Mouse (Mus musculus) liver (tissue): Measurements from ENCODE around the gene Bcl2l1.
A peak's percentile ranks its signal among the peaks of the same experiment; 100 is the strongest.

Experiments used
- DNase-seq: peaks from one replicate; pipeline ENCODE4 v3.0.0-alpha.2; 2020; ENCODE audit warnings: mixed read lengths

The Bcl2l1 gene

DNA sequence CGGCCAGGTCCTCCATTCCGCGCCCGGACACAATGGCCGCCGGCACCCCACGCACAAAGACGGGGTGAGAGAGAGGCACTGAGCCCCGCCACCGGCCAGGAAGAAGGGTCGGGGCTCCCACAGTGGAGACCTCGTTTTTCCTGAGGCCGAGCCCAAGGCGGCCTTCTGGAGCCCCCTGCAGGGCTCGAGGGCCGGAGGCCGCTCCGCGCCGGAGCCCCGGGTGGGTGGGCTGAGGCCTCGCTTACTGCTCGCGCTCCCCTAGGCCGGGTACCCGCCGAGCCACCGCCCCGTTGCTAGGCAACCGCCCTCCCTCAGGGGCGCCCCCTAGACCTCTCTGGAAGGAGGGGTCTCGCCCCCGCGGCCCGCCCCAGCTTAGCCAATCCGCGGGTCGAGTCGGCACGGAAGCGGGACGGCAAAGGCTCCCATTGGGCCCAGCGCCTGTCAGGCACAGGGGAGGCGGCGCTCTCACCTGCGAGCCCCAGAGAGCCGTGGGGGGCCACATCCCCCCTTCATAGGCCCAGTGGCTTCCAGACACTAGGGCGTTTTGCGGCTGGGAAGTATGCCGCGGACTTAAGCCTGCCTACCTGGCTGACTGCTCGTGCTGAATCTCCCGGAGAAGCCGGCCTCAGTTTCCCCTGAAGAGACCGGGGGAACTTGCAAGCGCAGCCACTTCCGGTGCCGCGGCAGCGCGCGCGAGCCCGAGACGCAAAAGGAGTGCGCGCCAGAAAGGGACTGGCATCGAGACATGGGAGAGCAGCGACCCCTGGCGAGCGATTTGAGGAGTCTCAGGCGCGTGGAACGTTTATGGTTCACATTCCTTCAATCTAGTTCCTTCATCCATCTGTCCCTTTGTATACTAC lies at the start of gene Bcl2l1:
Gene Bcl2l1 (minus strand): TSS at position 710 of the 860 bp plus-strand sequence.
- DNase-seq = peak; percentile 98

- DNase-seq = no peak
Measured at GRCm38 (mm10) chr2:152880898-152881297, 49.4 kb upstream of the Bcl2l1 start.

GRCm38 (mm10) chr2:152878239-152878638 lies 46.7 kb upstream of the Bcl2l1 start:
- DNase-seq = no peak

- no peak for DNase-seq
Measured at GRCm38 (mm10) chr2:152863346-152863745, 31.8 kb upstream of the Bcl2l1 start.

DNA sequence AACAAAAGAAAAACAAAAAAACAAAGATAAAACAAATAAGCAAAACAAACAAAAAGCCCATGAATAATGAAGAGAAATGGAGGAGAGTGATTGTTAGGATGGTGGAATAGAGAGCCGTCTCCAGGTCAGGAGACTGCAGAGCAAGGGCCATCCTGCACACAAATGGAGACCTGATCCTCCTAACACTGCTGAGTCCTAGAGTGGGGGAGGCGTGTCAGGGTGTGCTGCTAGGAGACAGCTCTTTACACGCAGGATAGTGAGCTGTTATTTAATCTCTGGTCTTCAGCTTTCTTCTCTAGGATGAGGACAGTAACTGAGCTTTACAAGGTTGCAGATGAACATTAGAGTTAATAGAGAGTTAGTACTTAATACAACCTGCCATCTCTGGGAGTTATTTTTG lies 31.1 kb upstream of the Bcl2l1 start:
- DNase-seq = no peak

GRCm38 (mm10) chr2:152861891-152862290 lies 30.4 kb upstream of the Bcl2l1 start:
- no peak for DNase-seq

DNA sequence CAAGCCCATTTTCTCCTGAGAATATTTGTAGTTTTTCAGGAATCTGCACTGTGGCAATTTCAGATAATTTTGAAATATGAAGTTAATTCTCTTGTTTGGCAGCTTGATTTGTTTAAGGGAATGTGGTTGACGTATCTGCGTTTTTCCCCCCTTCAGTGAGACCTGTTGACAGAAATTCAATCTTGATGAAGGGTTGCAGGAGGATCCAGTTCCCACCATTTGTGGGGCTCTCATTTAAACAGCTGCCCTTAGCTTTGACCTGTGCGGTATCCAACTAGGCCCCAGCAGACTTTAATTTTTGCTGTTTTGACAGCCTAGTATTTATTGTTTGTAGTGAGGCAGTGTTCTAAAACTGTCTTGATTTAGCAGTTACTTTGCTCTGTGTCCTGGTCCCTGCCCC lies 28.0 kb upstream of the Bcl2l1 start:
- no peak for DNase-seq

DNA sequence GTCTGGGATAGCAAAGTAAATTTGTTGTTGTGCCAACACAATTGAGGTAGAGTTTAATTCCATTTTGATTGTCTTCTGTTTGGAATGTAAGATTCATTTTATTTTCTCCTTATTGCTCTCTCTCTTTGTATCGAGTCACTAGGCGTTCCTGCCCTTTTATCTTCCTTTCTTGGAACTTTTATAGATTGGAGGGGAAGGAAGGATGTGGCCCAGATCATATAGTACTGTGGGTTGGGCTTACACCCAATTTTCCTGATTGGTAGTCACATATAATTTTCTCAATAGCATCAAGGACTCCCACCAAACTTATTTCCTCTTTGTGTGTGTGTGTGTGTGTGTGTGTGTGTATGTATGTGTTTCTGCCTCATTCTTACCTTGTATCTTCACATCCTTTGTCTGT lies 16.9 kb upstream of the Bcl2l1 start:
- no peak for DNase-seq

DNA sequence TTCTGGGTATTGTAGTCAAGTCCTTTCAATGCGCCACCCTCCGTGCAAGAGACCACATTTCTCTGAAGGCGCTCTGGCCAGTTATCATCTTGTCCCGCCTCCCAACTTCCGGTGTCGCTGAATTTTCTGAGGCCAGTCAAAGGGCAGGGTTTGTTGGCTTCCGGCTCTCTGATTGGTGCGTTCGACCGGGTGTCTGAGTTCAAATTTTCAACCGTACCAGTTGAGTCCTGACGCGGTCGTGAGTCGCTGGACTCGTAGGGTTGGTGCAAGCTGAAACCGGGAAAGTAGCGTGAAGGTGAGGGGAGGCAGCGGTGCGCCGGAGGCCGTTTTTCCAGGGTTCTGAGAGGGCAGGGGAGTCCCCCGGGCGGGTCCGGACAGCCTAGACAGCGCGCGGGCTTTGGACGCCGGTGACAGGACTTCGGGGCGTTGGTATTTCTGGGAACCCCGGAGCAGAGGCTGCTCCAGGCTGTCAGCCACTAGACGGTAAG lies 16.3 kb upstream of the Bcl2l1 start, which contains the start of gene Tpx2:
Gene Tpx2 (plus strand): TSS at position 150 of the 488 bp plus-strand sequence.
- peak; percentile 97 for DNase-seq

GRCm38 (mm10) chr2:152847057-152847814 lies 15.7 kb upstream of the Bcl2l1 start:
- no peak for DNase-seq

- no peak for DNase-seq
Measured at GRCm38 (mm10) chr2:152842741-152843140, 11.2 kb upstream of the Bcl2l1 start.

- no peak for DNase-seq
Measured at GRCm38 (mm10) chr2:152839256-152839655, 7.7 kb upstream of the Bcl2l1 start.

GRCm38 (mm10) chr2:152830021-152830921 lies 1.3 kb downstream of the Bcl2l1 start:
- peak; percentile 95 for DNase-seq

DNA sequence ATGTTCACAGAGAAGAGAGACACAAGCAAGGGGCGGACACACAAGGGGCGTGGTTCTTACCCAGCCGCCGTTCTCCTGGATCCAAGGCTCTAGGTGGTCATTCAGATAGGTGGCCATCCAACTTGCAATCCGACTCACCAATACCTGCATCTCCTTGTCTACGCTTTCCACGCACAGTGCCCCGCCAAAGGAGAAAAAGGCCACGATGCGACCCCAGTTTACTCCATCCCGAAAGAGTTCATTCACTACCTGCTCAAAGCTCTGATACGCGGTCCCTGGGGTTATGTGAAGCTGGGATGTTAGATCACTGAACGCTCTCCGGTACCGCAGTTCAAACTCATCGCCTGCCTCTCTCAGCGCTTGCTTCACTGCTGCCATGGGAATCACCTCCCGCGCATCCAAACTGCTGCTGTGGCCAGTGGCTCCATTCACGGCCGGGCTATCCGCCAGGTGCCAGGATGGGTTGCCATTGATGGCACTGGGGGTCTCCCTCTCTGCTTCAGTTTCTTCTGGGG lies 2.1 kb downstream of the Bcl2l1 start:
- DNase-seq = peak; percentile 65

- no peak for DNase-seq
Measured at GRCm38 (mm10) chr2:152828532-152828931, 3.0 kb downstream of the Bcl2l1 start.

GRCm38 (mm10) chr2:152828011-152828370 lies 3.5 kb downstream of the Bcl2l1 start:
- DNase-seq = no peak

DNA sequence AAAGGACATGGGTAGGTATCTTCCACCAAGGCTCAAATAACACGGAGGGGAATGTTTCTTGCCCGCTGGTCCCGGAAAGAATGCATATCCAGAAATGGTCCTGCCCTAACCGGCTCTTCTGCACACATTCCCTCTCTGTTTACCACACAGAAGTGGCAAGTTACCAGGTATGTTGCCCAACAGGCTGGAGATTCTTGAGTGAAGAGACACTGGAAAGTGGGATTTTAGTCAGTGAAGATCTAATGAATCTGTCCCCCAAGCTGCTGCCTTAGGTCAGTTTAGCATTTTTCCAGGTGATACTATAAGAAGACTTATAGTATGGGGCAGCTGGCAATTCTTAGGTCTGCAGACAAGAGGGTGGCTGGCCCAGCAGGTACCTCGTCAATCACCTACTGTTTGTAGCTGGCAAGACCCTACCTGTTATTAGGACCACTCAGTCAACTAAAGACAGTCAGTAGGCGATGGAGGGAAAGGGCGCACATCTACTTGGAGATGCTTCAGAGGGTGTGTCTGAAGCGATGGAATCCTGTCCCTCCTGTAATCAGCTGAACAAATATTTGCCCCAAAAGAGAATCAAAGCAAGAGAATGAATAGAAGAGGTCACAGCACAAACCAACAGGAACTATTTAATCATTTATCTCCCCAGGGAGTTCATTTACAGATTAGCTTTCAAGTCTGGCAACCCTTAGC lies 4.1 kb downstream of the Bcl2l1 start:
- no peak for DNase-seq

DNA sequence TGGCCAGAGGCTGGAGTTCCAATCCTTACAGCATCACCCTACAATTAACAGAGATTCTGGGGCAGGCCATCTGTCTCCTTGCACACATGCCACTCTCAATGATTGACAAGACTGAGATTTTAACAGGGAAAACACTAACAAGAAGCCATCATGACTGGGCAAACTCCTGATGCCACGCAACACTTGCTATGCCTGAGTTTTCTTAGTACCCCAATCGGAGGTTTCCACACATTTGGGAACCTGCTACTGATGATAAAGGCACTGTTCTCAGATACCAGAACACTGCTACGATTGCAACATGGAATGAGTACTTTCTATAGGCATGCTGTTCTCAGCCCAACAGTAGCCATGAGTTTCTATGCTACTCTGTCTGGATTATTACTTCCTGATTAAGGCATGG lies 5.0 kb downstream of the Bcl2l1 start:
- DNase-seq = no peak

DNA sequence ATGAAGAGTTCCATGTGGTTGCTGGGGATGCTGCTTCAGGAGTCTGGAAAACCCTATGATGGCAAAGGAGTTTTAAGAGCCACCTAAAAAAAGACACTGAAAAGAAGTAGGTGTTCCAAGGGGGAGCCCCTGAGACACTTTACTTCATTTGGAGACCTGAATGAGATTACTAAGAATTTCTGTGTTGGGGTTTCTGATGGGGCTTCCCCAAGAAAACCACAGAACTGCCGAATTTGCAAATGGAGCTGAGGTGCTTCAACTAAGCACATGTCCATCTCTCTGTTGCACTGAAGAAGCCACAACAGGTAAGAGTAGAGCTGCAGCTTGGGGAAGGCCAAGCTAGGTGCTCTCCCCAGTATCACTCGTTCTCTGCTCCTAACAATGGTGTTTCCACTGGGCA lies 5.8 kb downstream of the Bcl2l1 start:
- no peak for DNase-seq

GRCm38 (mm10) chr2:152825168-152825697 lies 6.3 kb downstream of the Bcl2l1 start:
- no peak for DNase-seq

DNA sequence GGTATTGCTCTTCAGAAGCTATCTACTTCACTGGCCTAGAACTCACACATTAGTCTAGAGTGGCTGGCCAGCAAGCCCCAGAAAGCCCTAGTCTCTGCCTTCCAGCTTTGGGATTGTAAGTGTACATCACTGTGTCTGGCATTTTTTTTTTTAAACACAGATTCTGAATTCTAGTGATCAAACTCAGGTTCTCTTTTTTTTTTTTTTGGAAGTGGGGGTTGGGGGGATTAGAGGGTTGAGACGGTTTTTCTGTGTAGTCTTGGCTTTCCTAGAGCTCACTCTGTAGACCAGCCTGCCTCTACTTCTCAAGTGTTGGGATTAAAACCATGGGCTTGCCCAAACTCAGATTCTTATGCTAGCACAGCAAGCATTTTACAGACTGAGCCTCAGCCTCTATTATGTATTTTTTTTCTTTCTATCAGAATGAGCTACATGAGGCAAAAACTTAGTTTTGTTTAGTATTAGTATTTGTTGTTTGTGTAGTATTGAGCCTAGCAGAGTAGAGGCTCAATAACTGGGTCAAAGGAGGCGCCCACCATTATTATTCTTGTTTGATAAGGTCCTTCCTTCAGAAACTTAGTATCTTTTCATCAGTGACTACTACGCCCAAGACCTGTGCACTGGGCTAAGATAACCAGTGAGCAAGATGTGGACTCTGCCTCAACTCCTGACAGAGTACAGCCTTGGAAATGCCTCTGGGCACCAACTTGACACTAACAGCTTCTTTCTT lies 6.9 kb downstream of the Bcl2l1 start:
- DNase-seq = peak; percentile 63
